Mouse (Mus musculus): Measurements from ENCODE around the gene Tmem107.

DNA sequence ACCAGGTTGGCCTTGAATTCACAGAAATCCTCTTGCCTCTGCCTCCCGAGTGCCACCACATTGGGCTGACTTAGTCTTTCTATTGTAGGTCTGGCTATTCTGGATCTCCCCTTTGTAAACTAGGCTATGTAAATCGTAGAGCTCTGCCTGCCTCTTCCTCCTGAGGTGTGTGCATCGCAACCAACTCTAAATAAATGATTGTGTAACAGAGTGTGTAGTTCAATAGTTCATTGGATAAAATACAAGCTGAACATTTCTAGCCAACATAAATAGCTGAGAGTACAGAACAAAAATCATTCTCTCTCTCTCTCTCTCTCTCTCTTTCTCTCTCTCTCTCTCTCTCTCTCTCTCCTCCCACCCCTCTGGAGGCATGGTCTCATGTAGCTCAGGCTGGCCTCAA is 44.0 kb downstream of the Tmem107 start:
- no peak for TF ChIP-seq CTCF (IDR thresholded peaks at IDR 0.05; ENCODE audit: borderline replicate concordance, insufficient read depth, low read depth, low read length)
- TF ChIP-seq POLR2A (IDR thresholded peaks at IDR 0.05; ENCODE audit: borderline replicate concordance, insufficient read depth, low read length) = no peak

Measured in cerebellum, adult 2 months (tissue).